ENCODE assay signal across 17 mouse cellular contexts in genomic region chr13:24269100-24269465, GRCm38 (mm10). TPM values are rescaled to one million over a fixed set of nuclear protein-coding genes. Genes with fewer than 3 reads are reported as not detected.
DNase-seq lines count a peak whose midpoint lies in the region; ATAC-seq and TF ChIP-seq lines count a peak whose summit lies in the region.
"Had no signal": no experiment of that assay in that cellular context is flagged by ENCODE, and none has a peak within 500 bp of the region (broad histone marks: within the 10 kb centered on the region; RNA-seq: fewer than 3 reads in every experiment).

No protein-coding gene starts in this region.

- H3K36me3 ChIP-seq in lung, embryonic 16.5 days (ENCODE audit: control insufficient read depth, insufficient read depth, low read length) = no peaks in the 10 kb centered on the region
- H3K36me3 ChIP-seq in embryonic facial prominence, embryonic 15.5 days = no peaks in the 10 kb centered on the region
- H3K36me3 ChIP-seq: forebrain, embryonic 12.5 days; heart, embryonic 12.5 days; midbrain, embryonic 12.5 days had no signal

- no peak overlapping the region for H3K4me3 ChIP-seq in lung, embryonic 16.5 days (ENCODE audit: low read length)
- no peak overlapping the region for H3K4me3 ChIP-seq in lung, adult 2 months (replicated peaks; ENCODE audit: extremely low read depth, low read depth, low read length)
- no peak overlapping the region for H3K4me3 ChIP-seq in embryonic facial prominence, embryonic 15.5 days (replicated peaks)
- H3K4me3 ChIP-seq: forebrain, embryonic 12.5 days; heart, embryonic 12.5 days; midbrain, embryonic 12.5 days; myocyte had no signal

- H3K27ac ChIP-seq in lung, embryonic 16.5 days (ENCODE audit: low read length) = peak overlapping the region; percentile 79
- peak overlapping the region; percentile 35; the same call in 1 of the 2 replicates for H3K27ac ChIP-seq in embryonic facial prominence, embryonic 15.5 days (replicated peaks)
- H3K27ac ChIP-seq: midbrain, embryonic 12.5 days had no signal

- H3K27me3 ChIP-seq in lung, embryonic 16.5 days (ENCODE audit: control insufficient read depth, insufficient read depth, low read depth, low read length) = no peaks in the 10 kb centered on the region
- no peaks in the 10 kb centered on the region for H3K27me3 ChIP-seq in embryonic facial prominence, embryonic 15.5 days
- H3K27me3 ChIP-seq: forebrain, embryonic 12.5 days; midbrain, embryonic 12.5 days had no signal

- no peaks in the 10 kb centered on the region for H3K9me3 ChIP-seq in lung, embryonic 16.5 days (ENCODE audit: control insufficient read depth, low read length)
- no peaks in the 10 kb centered on the region for H3K9me3 ChIP-seq in embryonic facial prominence, embryonic 15.5 days (replicated peaks)
- H3K9me3 ChIP-seq: forebrain, embryonic 12.5 days; heart, embryonic 12.5 days; midbrain, embryonic 12.5 days had no signal

- peak overlapping the region; percentile 13; the same call in 1 of the 2 replicates for H3K4me2 ChIP-seq in lung, embryonic 16.5 days (ENCODE audit: low read depth, low read length)
- H3K4me2 ChIP-seq in embryonic facial prominence, embryonic 15.5 days (replicated peaks) = no peak overlapping the region
- H3K4me2 ChIP-seq: forebrain, embryonic 12.5 days; heart, embryonic 12.5 days; midbrain, embryonic 12.5 days had no signal

- intact Hi-C loops in heart, postnatal 36 days (cut with DNase I) = no loop called here

- H3K9ac ChIP-seq in lung, embryonic 16.5 days (ENCODE audit: low read length) = no peak overlapping the region
- H3K9ac ChIP-seq in embryonic facial prominence, embryonic 15.5 days = no peak overlapping the region
- H3K9ac ChIP-seq: forebrain, embryonic 12.5 days; heart, embryonic 12.5 days; midbrain, embryonic 12.5 days had no signal

- H3K4me1 ChIP-seq in lung, embryonic 16.5 days (replicated peaks; ENCODE audit: control insufficient read depth, insufficient read depth, low read length) = peaks cover 14% of the 10 kb centered on the region
- H3K4me1 ChIP-seq in lung, adult 2 months (ENCODE audit: control insufficient read depth, insufficient read depth, low read length) = peaks cover 13% of the 10 kb centered on the region; the same call in 1 of the 2 replicates
- 0 out of 2 replicates have a peak, but pooled peaks cover 13% of the 10 kb centered on the region for H3K4me1 ChIP-seq in embryonic facial prominence, embryonic 15.5 days
- H3K4me1 ChIP-seq: heart, embryonic 12.5 days; midbrain, embryonic 12.5 days had no signal

- 34% methylated on average over 3 of the region's 3 CpGs for WGBS in lung, embryonic 16.5 days
- 52% methylated on average over 3 of the region's 3 CpGs for WGBS in lung, adult 2 months
- 68% methylated on average over 3 of the region's 3 CpGs for WGBS in embryonic facial prominence, embryonic 15.5 days

- no peak for TF ChIP-seq CTCF in lung, adult 2 months (IDR thresholded peaks at IDR 0.05; ENCODE audit: insufficient read depth, low read length)

- DNase-seq in heart, adult 11 months = peak; percentile 90
- DNase-seq in heart, postnatal 36 days = no peak
- DNase-seq in lung, adult 2 months = no peak
- DNase-seq in adrenal gland, adult 2 months = peak; percentile 83
- DNase-seq in kidney, postnatal 36 days = no peak
- no peak for DNase-seq in cerebellum, postnatal 14 days
- DNase-seq: cerebellum, postnatal 10 days; heart, postnatal 4 days; kidney, adult 18-20 months; kidney, postnatal 14 days; liver had no signal

- peak; percentile 43; the same call in 1 of the 2 replicates for ATAC-seq in lung, embryonic 16.5 days (ENCODE audit: low read depth)
- no peak for ATAC-seq in embryonic facial prominence, embryonic 15.5 days (ENCODE audit: insufficient number of reproducible peaks, low FRiP score, low TSS enrichment, low read depth)

- no peak for TF ChIP-seq POLR2A in lung, adult 2 months (IDR thresholded peaks at IDR 0.05; ENCODE audit: borderline replicate concordance, extremely low read depth, low read depth, low read length)

RNA-seq across cellular contexts. Expression of gene Carmil1, which starts 11.5 kb away (rescaled TPM):
- total RNA-seq in heart, postnatal 36 days (2021) = 1 to 10 TPM; 7.1 to 9.5 TPM
- 51.2 and 51.7 TPM in 2 replicates for polyA plus RNA-seq in lung, embryonic 16.5 days (2015; fragmentation: Nextera tagmentation; extraction: Ambion mirVana)
- 9.5 and 17.3 TPM in 2 replicates for polyA plus RNA-seq in lung, adult 2 months (2012; rRNA removed)
- total RNA-seq in adrenal gland, adult 2 months (2021) = 10 to 100 TPM; 52.7 to 61.4 TPM
- 3.8 and 5.7 TPM in 2 replicates for polyA plus RNA-seq in adrenal gland, adult 2 months (2012; rRNA removed)
- polyA plus RNA-seq in embryonic facial prominence, embryonic 15.5 days (2015; fragmentation: Nextera tagmentation; extraction: Ambion mirVana) = 35.8 and 39.9 TPM in 2 replicates

RNA-seq across cellular contexts. Expression of gene Cmah, which starts 58.1 kb away (rescaled TPM):
- 1 to 10 TPM; 3.0 to 3.7 TPM for total RNA-seq in heart, postnatal 36 days (2021)
- polyA plus RNA-seq in lung, embryonic 16.5 days (2015; fragmentation: Nextera tagmentation; extraction: Ambion mirVana) = 0.39 and 0.77 TPM in 2 replicates
- 2.7 and 3.5 TPM in 2 replicates for polyA plus RNA-seq in lung, adult 2 months (2012; rRNA removed)
- total RNA-seq in adrenal gland, adult 2 months (2021) = 1 to 10 TPM; 3.0 to 4.2 TPM
- 0.03 and 0.18 TPM in 2 replicates for polyA plus RNA-seq in adrenal gland, adult 2 months (2012; rRNA removed)
- polyA plus RNA-seq in embryonic facial prominence, embryonic 15.5 days (2015; fragmentation: Nextera tagmentation; extraction: Ambion mirVana) = 0.49 and 1.0 TPM in 2 replicates

Comparison
In these comparisons a context has a peak if more than half of its experiments do, and no peak if none do; other contexts are left out.
1. DNase-seq: peak in heart, adult 11 months (single experiment) and adrenal gland, adult 2 months (single experiment); none in heart, postnatal 36 days (0 of 2), lung, adult 2 months (single experiment), kidney, postnatal 36 days (0 of 2) and cerebellum, postnatal 14 days (0 of 2).